ENCODE assay signal across 8 mouse cellular contexts in genomic region chr8:84592015-84592662, GRCm38 (mm10).
A peak's percentile ranks its signal among the peaks of the same experiment; 100 is the strongest.
DNase-seq lines count a peak whose midpoint lies in the region; ATAC-seq and TF ChIP-seq lines count a peak whose summit lies in the region.

No protein-coding gene starts in this region.

- no peaks in the 10 kb centered on the region for H3K4me1 ChIP-seq in cortical plate, adult 2 months (ENCODE audit: control insufficient read depth, insufficient read depth, low read length)
- no peaks in the 10 kb centered on the region for H3K4me1 ChIP-seq in liver, adult 2 months (ENCODE audit: control insufficient read depth, insufficient read depth, low read length)

- H3K9ac ChIP-seq in liver, adult 2 months (ENCODE audit: low read depth, low read length), result no peak overlapping the region

- peak; percentile 72 for ATAC-seq in neutrophil, adult 5-6 weeks (ENCODE audit: extremely low read depth, insufficient number of reproducible peaks, low FRiP score, poor library complexity, severe bottlenecking)

- H3K27me3 ChIP-seq in liver, adult 2 months (ENCODE audit: control insufficient read depth, insufficient read depth, low read length), result no peaks in the 10 kb centered on the region

- no peaks in the 10 kb centered on the region for H3K36me3 ChIP-seq in liver, adult 2 months (ENCODE audit: control insufficient read depth, insufficient read depth, low read length)

- no peak overlapping the region for H3K4me3 ChIP-seq in cortical plate, adult 2 months (ENCODE audit: insufficient read depth, low read length)
- no peak overlapping the region for H3K4me3 ChIP-seq in liver, adult 2 months (ENCODE audit: insufficient read depth, low read depth, low read length)

- peak; percentile 83 to 84 for DNase-seq in B cell, adult 2 months
- peak; percentile 75 to 93 for DNase-seq in adrenal gland, adult (ENCODE audit: inconsistent age in 2 of 2, low spot score in 1 of 2)
- DNase-seq in gastrocnemius, postnatal 10 days, result peak; percentile 78
- DNase-seq in kidney, adult 9 months, result peak; percentile 73
- DNase-seq in liver, adult 2 months (ENCODE audit: extremely low read depth, low read depth, low spot score), result peak; percentile 24
- DNase-seq in testis, postnatal 10 days (ENCODE audit: low spot score), result peak; percentile 87

- H3K79me2 ChIP-seq in liver, adult 2 months (ENCODE audit: control insufficient read depth, insufficient read depth, low read length), result no peaks in the 10 kb centered on the region

- no peak overlapping the region for H3K27ac ChIP-seq in cortical plate, adult 2 months (ENCODE audit: insufficient read depth, low read length)
- H3K27ac ChIP-seq in liver, adult 2 months (replicated peaks; ENCODE audit: insufficient read depth, low read depth, low read length), result no peak overlapping the region

- TF ChIP-seq POLR2A in cortical plate, adult 2 months (IDR thresholded peaks at IDR 0.05; ENCODE audit: extremely low read depth, insufficient read depth, low read length), result no peak
- no peak for TF ChIP-seq POLR2A in liver, adult 2 months (IDR thresholded peaks at IDR 0.05; ENCODE audit: extremely low read depth, insufficient read depth, low read length)

- 17% methylated on average over 15 of the region's 15 CpGs for WGBS in liver, adult 2 months

- TF ChIP-seq CTCF in cortical plate, adult 2 months (IDR thresholded peaks at IDR 0.05; ENCODE audit: extremely low read depth, insufficient read depth, low read length), result peak; percentile 89
- TF ChIP-seq CTCF in liver, adult 2 months (IDR thresholded peaks at IDR 0.05; ENCODE audit: low read depth, low read length), result peak; percentile 95

Comparison
In these comparisons a context has a peak if more than half of its experiments do, and no peak if none do; other contexts are left out.
1. DNase-seq: peak in every context shown above with its lines; median percentile 87 in testis, postnatal 10 days; 84 in adrenal gland, adult; 84 in B cell, adult 2 months; 78 in gastrocnemius, postnatal 10 days; 73 in kidney, adult 9 months; 24 in liver, adult 2 months.